Mouse (Mus musculus) heart, embryonic 14.5 days (tissue): ENCODE measurements around the gene Gm11563. TPM values are rescaled to one million over a fixed set of nuclear protein-coding genes. Genes with fewer than 3 reads are reported as not detected.
"Not testable (repeated sequence)": the region's sequence is repeated elsewhere in the genome, so short reads cannot be mapped to it uniquely, and the experiment has no call there.

ENCODE experiments used
- ATAC-seq: fragments of 200-750 bp; cut with Nextera tagmentation; 2 replicates; pipeline ENCODE4 v1.8.0; 2017; ENCODE audit warnings: low read depth, moderate TSS enrichment; ENCODE audit not compliant: insufficient number of reproducible peaks, insufficient read depth, low FRiP score
- H3K27ac ChIP-seq, 2 experiments: fragments of 200-500 bp in 1 of 2; fragments of 300-500 bp in 1 of 2; sonication (generic) in 1 of 2; replicated peaks in 1 of 2; 2 replicates each; pipeline ENCODE4 v1.5.1; 2012 to 2014; ENCODE audit warnings: low read depth in 2 of 2, low read length in 2 of 2, control low read depth in 1 of 2, mild to moderate bottlenecking in 1 of 2, mixed read lengths in 1 of 2; ENCODE audit not compliant: control insufficient read depth in 1 of 2, insufficient read depth in 1 of 2
- H3K27me3 ChIP-seq: fragments of 300-500 bp; sonication (generic); 2 replicates; pipeline ENCODE4 v1.6.1; 2014; ENCODE audit warnings: mild to moderate bottlenecking, low read length, control low read depth; ENCODE audit not compliant: control insufficient read depth, insufficient read depth
- H3K36me3 ChIP-seq: fragments of 300-500 bp; sonication (generic); 2 replicates; pipeline ENCODE4 v1.6.1; 2014; ENCODE audit warnings: mild to moderate bottlenecking, control low read depth, low read length, mixed read lengths; ENCODE audit not compliant: control insufficient read depth, insufficient read depth
- H3K4me1 ChIP-seq, 2 experiments: fragments of 200-500 bp in 1 of 2; fragments of 300-500 bp in 1 of 2; sonication (generic) in 1 of 2; 2 replicates each; pipeline ENCODE4 v1.6.1; 2012 to 2014; ENCODE audit warnings: low read length in 2 of 2, control low read depth in 1 of 2, mixed read lengths in 1 of 2; ENCODE audit not compliant: control insufficient read depth in 2 of 2, insufficient read depth in 2 of 2
- H3K4me2 ChIP-seq: fragments of 300-500 bp; sonication (generic); 2 replicates; pipeline ENCODE4 v1.6.1; 2014; ENCODE audit warnings: mild to moderate bottlenecking, low read length
- H3K4me3 ChIP-seq, 2 experiments: fragments of 200-500 bp in 1 of 2; fragments of 300-500 bp in 1 of 2; sonication (generic) in 1 of 2; 2 replicates each; pipeline ENCODE4 v1.5.1; 2012 to 2014; ENCODE audit warnings: low read length in 2 of 2, mild to moderate bottlenecking in 2 of 2, control low read depth in 1 of 2, low read depth in 1 of 2, moderate library complexity in 1 of 2; ENCODE audit not compliant: control insufficient read depth in 1 of 2, insufficient read depth in 1 of 2
- H3K9ac ChIP-seq: fragments of 300-500 bp; sonication (generic); 2 replicates; pipeline ENCODE4 v1.6.1; 2014; ENCODE audit warnings: mild to moderate bottlenecking, low read length
- H3K9me3 ChIP-seq: fragments of 300-500 bp; sonication (generic); 2 replicates; pipeline ENCODE4 v1.6.1; 2016; ENCODE audit warnings: low read length, control low read depth; ENCODE audit not compliant: control insufficient read depth
- WGBS: fragments of 180-500 bp; shearing (Covaris S2); extraction: QIAGEN DNeasy Blood & Tissue Kit; methylation state at CpG from one replicate; pipeline ENCODE4 v1.1.7; 2014; 5-methylcytosine and 5-hydroxymethylcytosine counted together
- polyA plus RNA-seq: library from polyadenylated mRNA; unstranded; fragments of >200 nt; fragmentation: Nextera tagmentation; extraction: Ambion mirVana; gene quantifications from 2 replicates; pipeline ENCODE4 v1.2.1, GENCODE M21; 2014

Gene Gm11563
- polyA plus RNA-seq, 1 experiment from 2014 or later: not detected

DNA sequence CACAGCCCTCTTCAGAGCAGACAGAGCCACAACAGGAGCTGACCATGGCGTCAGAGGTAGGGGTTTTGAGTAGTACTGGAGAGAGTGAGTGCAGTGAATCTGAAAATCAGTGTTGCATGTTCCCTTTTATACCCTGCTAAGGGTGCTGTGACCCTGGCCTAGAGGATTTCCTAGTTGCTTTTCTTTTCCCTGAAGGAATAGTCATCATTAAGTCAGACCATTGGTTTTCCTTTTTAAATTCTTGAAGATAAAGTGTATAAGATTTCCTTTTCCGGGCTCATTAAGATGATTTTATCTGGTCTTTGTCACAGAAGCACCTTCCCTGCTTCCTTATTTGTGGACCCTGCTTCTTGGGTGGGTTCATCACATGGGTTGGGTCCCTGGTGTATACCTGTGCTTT lies 8.6 kb downstream of the Gm11563 start, which contains the start of gene Gm11555:
Gene Gm11555 (minus strand): TSS at position 101 of the 400 bp plus-strand sequence.
- no peak within 1 kb of the TSS for H3K9ac ChIP-seq
- H3K27ac ChIP-seq: no peak within 1 kb of the TSS
- no peaks in the 10 kb centered on the region for H3K27me3 ChIP-seq
- no peaks in the 10 kb centered on the region for H3K4me1 ChIP-seq
- H3K9me3 ChIP-seq: no peaks in the 10 kb centered on the region
- H3K36me3 ChIP-seq: no peaks in the 10 kb centered on the region
- H3K4me3 ChIP-seq: no peak within 1 kb of the TSS
- no peak for ATAC-seq
- no peak within 1 kb of the TSS for H3K4me2 ChIP-seq
- 69% methylated on average over 2 of the region's 2 CpGs for whole genome bisulfite sequencing

DNA sequence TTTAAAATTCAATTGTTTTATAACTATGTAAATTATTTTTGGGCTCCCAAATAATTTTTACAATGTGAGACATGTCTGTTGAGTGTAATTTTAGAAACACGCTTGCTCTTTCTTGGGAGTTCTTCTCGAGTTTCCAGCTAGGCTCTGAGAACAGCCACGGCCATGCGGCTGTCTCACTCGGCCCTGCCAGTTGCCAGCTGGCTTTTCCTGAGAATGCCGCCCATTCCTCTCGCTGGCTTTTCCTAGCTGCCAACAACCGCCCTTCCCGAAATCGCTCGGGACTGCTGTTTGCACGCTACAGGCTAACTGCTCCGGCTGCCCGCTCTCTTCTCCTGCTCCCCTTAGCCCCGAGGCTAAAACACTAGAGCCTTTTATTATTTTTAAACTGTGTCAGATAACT lies 12.3 kb downstream of the Gm11563 start:
- Histone ChIP-seq H3K27ac (no peak overlapping the region), H3K4me1 (no peaks in the 10 kb centered on the region), H3K27me3 (no peaks in the 10 kb centered on the region), H3K4me3 (no peak overlapping the region), H3K9me3 (no peaks in the 10 kb centered on the region), H3K36me3 (no peaks in the 10 kb centered on the region), H3K4me2 (no peak overlapping the region), H3K9ac (no peak overlapping the region)
- no peak for ATAC-seq
- WGBS: 81% methylated on average over 15 of the region's 15 CpGs

DNA sequence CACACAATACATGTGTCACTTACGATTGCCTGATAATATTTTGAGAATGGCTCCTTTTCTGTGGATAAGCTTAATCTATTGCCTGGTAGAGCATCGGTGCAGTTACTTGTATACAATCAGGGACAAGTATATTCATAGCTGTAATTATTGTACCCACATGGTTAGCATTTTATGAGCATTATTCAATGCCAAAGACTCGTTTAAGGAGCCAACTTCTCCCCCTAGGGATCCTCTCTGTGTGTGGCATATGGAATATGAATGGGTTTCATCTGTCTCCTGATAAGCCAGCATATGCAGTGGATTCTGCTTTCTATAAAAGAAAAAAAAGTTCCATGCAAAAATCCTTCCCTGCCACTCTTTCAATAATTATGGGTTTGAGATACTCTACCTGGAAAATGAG lies 14.4 kb downstream of the Gm11563 start:
- no peaks in the 10 kb centered on the region for H3K36me3 ChIP-seq
- ATAC-seq: no peak
- H3K27me3 ChIP-seq: no peaks in the 10 kb centered on the region
- no peak overlapping the region for H3K4me3 ChIP-seq
- no peak overlapping the region for H3K4me2 ChIP-seq
- H3K9ac ChIP-seq: no peak overlapping the region
- WGBS: 75% methylated on average over 3 of the region's 3 CpGs
- no peaks in the 10 kb centered on the region for H3K4me1 ChIP-seq
- H3K27ac ChIP-seq: no peak overlapping the region
- H3K9me3 ChIP-seq: no peaks in the 10 kb centered on the region

DNA sequence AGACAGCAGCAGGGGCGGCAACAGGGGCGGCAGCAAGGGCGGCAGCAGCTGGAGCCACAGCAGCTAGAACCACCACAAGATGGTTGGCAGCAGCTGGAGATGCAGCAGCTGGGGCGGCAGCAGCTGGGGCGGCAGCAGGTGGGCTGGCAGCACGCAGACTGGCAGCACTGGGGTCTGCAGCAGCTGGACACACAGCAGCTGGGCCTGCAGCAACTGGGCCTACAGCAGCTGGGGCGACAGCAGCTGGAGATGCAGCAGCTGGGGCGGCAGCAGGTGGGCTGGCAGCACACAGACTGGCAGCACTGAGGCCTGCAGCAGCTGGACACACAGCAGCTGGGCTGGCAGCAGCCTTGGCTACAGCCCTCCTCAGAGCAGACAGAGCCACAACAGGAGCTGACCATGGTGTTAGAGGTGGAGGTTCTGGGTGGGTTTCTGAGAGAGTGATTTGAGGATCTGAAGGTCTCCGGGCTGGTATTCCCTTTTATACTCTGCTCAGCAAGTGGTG lies 15.1 kb downstream of the Gm11563 start, which contains the start of gene Krtap4-7:
Gene Krtap4-7 (minus strand): TSS at position 455 of the 505 bp plus-strand sequence.
- H3K36me3 ChIP-seq, ATAC-seq, H3K27me3 ChIP-seq, H3K4me2 ChIP-seq, H3K9me3 ChIP-seq, H3K4me1 ChIP-seq, H3K4me3 ChIP-seq, H3K9ac ChIP-seq, H3K27ac ChIP-seq: not testable (repeated sequence)
- 79% methylated on average over 9 of the region's 9 CpGs for WGBS

DNA sequence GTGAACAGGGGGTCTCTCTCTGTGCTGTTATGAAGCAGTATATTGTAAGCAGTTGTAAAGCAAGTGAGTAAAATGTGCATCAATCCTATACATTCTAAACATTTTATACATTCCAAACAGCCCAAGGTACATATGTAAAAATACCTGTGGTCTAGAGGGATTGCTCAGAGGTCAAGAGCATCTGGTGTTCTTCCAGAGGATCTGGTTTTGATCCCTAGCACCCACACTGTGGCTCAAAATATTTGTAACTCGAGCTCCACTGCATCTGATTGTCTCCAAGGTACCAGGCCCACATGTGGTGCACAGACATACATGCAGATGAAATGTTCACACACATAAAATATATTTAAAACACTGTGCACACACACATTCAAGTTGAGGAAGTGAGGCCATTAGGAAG lies 17.8 kb downstream of the Gm11563 start:
- no peak for ATAC-seq
- WGBS: 31% methylated on average over 1 of the region's 1 CpGs
- no peaks in the 10 kb centered on the region for H3K27me3 ChIP-seq

DNA sequence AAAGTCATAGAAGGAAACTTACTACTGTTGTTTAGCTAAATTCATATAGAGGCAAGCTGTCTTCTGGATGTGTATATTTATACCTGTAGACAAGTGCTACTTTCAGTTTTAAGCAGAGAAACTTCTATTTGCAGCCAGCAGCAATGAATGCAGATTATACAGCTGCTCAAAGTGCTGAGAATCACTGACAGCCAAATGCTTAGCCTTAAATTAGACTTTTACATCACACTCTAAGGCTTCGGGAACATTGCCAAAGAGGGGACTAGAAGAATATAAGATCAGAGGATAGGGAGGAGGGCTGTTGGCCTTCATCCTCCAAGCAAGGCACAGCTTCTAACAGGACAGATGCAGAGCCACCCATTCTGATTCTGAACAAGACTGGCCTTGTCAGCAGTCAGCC lies 21.7 kb downstream of the Gm11563 start:
- Histone ChIP-seq H3K36me3 (no peaks in the 10 kb centered on the region), H3K4me1 (no peaks in the 10 kb centered on the region), H3K27ac (no peak overlapping the region), H3K9ac (no peak overlapping the region), H3K27me3 (no peaks in the 10 kb centered on the region), H3K9me3 (no peaks in the 10 kb centered on the region), H3K4me3 (no peak overlapping the region), H3K4me2 (no peak overlapping the region)
- WGBS: 44% methylated on average over 1 of the region's 1 CpGs
- no peak for ATAC-seq

More for the DNA sequence above, 17.8 kb downstream of the Gm11563 start:
- Histone ChIP-seq H3K9ac (no peak overlapping the region), H3K4me2 (no peak overlapping the region), H3K4me3 (no peak overlapping the region), H3K4me1 (no peaks in the 10 kb centered on the region), H3K36me3 (no peaks in the 10 kb centered on the region), H3K27ac (no peak overlapping the region), H3K9me3 (no peaks in the 10 kb centered on the region)

DNA sequence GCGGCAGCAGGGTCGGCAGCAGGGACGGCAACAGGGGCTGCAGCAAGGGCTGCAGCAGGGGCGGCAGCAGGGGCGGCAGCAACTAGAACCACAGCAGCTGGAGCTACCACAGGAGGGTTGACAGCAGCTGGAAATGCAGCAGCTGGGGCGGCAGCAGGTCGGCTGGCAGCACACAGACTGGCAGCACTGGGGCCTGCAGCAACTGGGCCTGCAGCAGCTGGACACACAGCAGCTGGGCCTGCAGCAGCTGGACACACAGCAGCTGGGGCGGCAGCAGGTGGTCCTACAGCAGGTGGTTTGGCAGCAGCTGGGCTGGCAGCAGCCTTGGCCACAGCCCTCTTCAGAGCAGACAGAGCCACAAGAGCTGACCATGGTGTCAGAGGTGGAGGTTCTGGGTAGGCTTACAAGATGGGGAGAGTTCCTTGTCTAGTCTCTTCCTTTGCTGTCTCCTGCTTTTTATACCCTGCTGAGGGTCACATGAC lies 24.1 kb downstream of the Gm11563 start, which contains the start of gene Krtap4-2:
Gene Krtap4-2 (minus strand): TSS at position 432 of the 482 bp plus-strand sequence.
- Histone ChIP-seq H3K4me3 (no peak within 1 kb of the TSS), H3K4me2 (no peak within 1 kb of the TSS), H3K9me3 (no peaks in the 10 kb centered on the region), H3K36me3 (no peaks in the 10 kb centered on the region), H3K27ac (no peak within 1 kb of the TSS), H3K9ac (no peak within 1 kb of the TSS), H3K4me1 (no peaks in the 10 kb centered on the region), H3K27me3 (no peaks in the 10 kb centered on the region)
- ATAC-seq: no peak
- WGBS: 30% methylated on average over 8 of the region's 8 CpGs

DNA sequence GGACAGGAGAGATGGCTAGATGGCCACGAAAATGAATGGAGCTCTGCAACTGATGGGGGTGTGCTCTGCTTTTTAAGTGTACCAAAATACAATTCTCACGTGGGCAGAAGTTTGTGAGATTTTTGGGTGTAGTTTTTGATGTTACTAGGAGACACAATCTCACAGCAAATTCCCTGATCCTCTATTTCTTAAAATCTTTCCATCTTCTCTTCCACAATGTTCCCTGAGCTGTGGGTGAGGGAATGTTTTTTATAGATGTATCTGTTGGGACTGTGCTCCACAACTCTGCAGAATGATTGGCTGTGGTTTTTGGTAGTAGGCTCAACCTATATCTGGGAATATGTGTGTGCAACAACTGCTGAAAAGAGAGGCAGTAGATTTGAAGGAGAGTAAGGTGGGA lies 25.5 kb downstream of the Gm11563 start:
- H3K36me3 ChIP-seq: no peaks in the 10 kb centered on the region
- H3K4me2 ChIP-seq: no peak overlapping the region
- H3K4me3 ChIP-seq: no peak overlapping the region
- no peak overlapping the region for H3K27ac ChIP-seq
- 73% methylated on average over 2 of the region's 2 CpGs for WGBS
- H3K9ac ChIP-seq: no peak overlapping the region
- no peaks in the 10 kb centered on the region for H3K9me3 ChIP-seq
- no peaks in the 10 kb centered on the region for H3K27me3 ChIP-seq
- no peaks in the 10 kb centered on the region for H3K4me1 ChIP-seq
- ATAC-seq: no peak
